Comparison of ENCODE assay signal across 25 mouse cellular contexts in the genomic region with DNA sequence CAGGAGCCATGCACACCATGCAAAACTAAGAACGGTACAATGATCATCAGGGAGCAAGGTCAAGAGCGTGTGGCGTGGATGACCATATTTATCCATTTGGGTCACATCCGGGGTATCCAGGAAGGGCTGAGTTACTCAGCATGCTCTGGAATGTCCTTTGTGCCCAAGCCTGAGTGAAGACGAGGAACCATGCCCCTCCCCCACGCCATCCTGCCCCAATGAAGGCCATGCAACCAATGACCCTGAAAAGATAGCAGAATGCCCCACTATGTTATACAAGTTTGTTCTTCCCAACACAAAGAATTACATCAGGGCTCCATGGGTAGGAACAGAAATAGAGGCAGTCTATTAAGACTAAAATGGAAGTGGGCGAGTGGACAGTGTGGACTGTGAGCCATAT.
A peak's percentile ranks its signal among the peaks of the same experiment; 100 is the strongest.
DNase-seq lines count a peak whose midpoint lies in the region; ATAC-seq lines count a peak whose summit lies in the region.
"Had no signal": no experiment of that assay in that cellular context is flagged by ENCODE, and none has a peak within 500 bp of the region (broad histone marks: within the 10 kb centered on the region; RNA-seq: fewer than 3 reads in every experiment).

No protein-coding gene starts in this region.

- no peak overlapping the region for H3K9ac ChIP-seq in hindbrain, embryonic 11.5 days (ENCODE audit: low read depth, low read length)
- H3K9ac ChIP-seq in hindbrain, embryonic 16.5 days (ENCODE audit: low read depth, low read length), result no peak overlapping the region
- H3K9ac ChIP-seq: embryonic facial prominence, embryonic 13.5 days; forebrain, embryonic 12.5 days; forebrain, embryonic 15.5 days; heart, embryonic 12.5 days; heart, embryonic 15.5 days; hindbrain, embryonic 12.5 days had no signal

- no peak overlapping the region for H3K4me3 ChIP-seq in hindbrain, embryonic 11.5 days (ENCODE audit: low read depth, low read length)
- no peak overlapping the region for H3K4me3 ChIP-seq in hindbrain, embryonic 16.5 days (ENCODE audit: low read length)
- H3K4me3 ChIP-seq: embryonic facial prominence, embryonic 10.5 days; embryonic facial prominence, embryonic 13.5 days; erythroblast, embryonic 14.5 days; forebrain, embryonic 12.5 days; forebrain, embryonic 15.5 days; heart, embryonic 12.5 days; heart, embryonic 15.5 days; hindbrain, embryonic 12.5 days had no signal

- peak; percentile 29 for DNase-seq in adrenal gland, postnatal 14 days
- no peak for DNase-seq in adrenal gland, adult 8-10 months
- DNase-seq in hindbrain, embryonic 11.5 days (ENCODE audit: low spot score), result peak; percentile 11
- DNase-seq in retina, embryonic 14.5 days (ENCODE audit: low spot score), result peak; percentile 43
- no peak for DNase-seq in spleen, postnatal 10 days (ENCODE audit: low spot score in 2 of 2)
- DNase-seq: B cell, adult 2 months; cerebellum, adult 18-20 months; cerebellum, adult 9-10 months; cerebellum, postnatal 14 days; heart, postnatal 10 days; heart, postnatal 36 days; kidney, adult 18-20 months had no signal

- H3K36me3 ChIP-seq in hindbrain, embryonic 11.5 days (ENCODE audit: control insufficient read depth, insufficient read depth, low read length), result no peaks in the 10 kb centered on the region
- no peaks in the 10 kb centered on the region for H3K36me3 ChIP-seq in hindbrain, embryonic 16.5 days (ENCODE audit: control insufficient read depth, insufficient read depth, low read length)
- H3K36me3 ChIP-seq: embryonic facial prominence, embryonic 10.5 days; embryonic facial prominence, embryonic 13.5 days; forebrain, embryonic 12.5 days; forebrain, embryonic 15.5 days; G1E; heart, embryonic 12.5 days; heart, embryonic 15.5 days; hindbrain, embryonic 12.5 days had no signal

- WGBS in hindbrain, embryonic 11.5 days, result 62% methylated on average over 7 of the region's 7 CpGs
- WGBS in hindbrain, embryonic 16.5 days, result 60% methylated on average over 7 of the region's 7 CpGs

- no peaks in the 10 kb centered on the region for H3K4me1 ChIP-seq in hindbrain, embryonic 11.5 days (replicated peaks; ENCODE audit: control insufficient read depth, insufficient read depth, low read length)
- H3K4me1 ChIP-seq in hindbrain, embryonic 16.5 days (ENCODE audit: control insufficient read depth, insufficient read depth, low read depth, low read length), result peaks cover 2% of the 10 kb centered on the region; the same call in 1 of the 2 replicates
- H3K4me1 ChIP-seq: embryonic facial prominence, embryonic 13.5 days; forebrain, embryonic 15.5 days; heart, embryonic 12.5 days; heart, embryonic 15.5 days had no signal

- H3K27ac ChIP-seq in hindbrain, embryonic 11.5 days (ENCODE audit: low read depth, low read length), result no peak overlapping the region
- no peak overlapping the region for H3K27ac ChIP-seq in hindbrain, embryonic 16.5 days (ENCODE audit: low read depth, low read length)
- H3K27ac ChIP-seq: embryonic facial prominence, embryonic 10.5 days; embryonic facial prominence, embryonic 13.5 days; forebrain, embryonic 12.5 days; forebrain, embryonic 15.5 days; heart, embryonic 15.5 days; hindbrain, embryonic 12.5 days; hindbrain, postnatal 0 days had no signal

- ATAC-seq in hindbrain, embryonic 11.5 days (ENCODE audit: low FRiP score), result no peak
- no peak for ATAC-seq in hindbrain, embryonic 16.5 days
- ATAC-seq: forebrain, embryonic 15.5 days; hindbrain, postnatal 0 days; inflammation-experienced regulatory T-cells, adult 6 months; intestine, embryonic 16.5 days had no signal

- no peak overlapping the region for H3K4me2 ChIP-seq in hindbrain, embryonic 11.5 days (replicated peaks; ENCODE audit: low read depth, low read length)
- H3K4me2 ChIP-seq in hindbrain, embryonic 16.5 days (ENCODE audit: low read length), result no peak overlapping the region
- H3K4me2 ChIP-seq: embryonic facial prominence, embryonic 13.5 days; forebrain, embryonic 12.5 days; forebrain, embryonic 15.5 days; heart, embryonic 12.5 days; heart, embryonic 15.5 days; hindbrain, embryonic 12.5 days had no signal

- no peaks in the 10 kb centered on the region for H3K9me3 ChIP-seq in hindbrain, embryonic 11.5 days (ENCODE audit: control insufficient read depth, low read length)
- H3K9me3 ChIP-seq in hindbrain, embryonic 16.5 days (ENCODE audit: control insufficient read depth, low read length), result no peaks in the 10 kb centered on the region
- H3K9me3 ChIP-seq: embryonic facial prominence, embryonic 10.5 days; embryonic facial prominence, embryonic 13.5 days; forebrain, embryonic 12.5 days; forebrain, embryonic 15.5 days; heart, embryonic 12.5 days; heart, embryonic 15.5 days; hindbrain, embryonic 12.5 days had no signal

- no peaks in the 10 kb centered on the region for H3K27me3 ChIP-seq in hindbrain, embryonic 11.5 days (ENCODE audit: control insufficient read depth, insufficient read depth, low read length)
- H3K27me3 ChIP-seq in hindbrain, embryonic 16.5 days (replicated peaks; ENCODE audit: control insufficient read depth, insufficient read depth, low read length), result no peaks in the 10 kb centered on the region
- H3K27me3 ChIP-seq: embryonic facial prominence, embryonic 13.5 days; forebrain, embryonic 12.5 days; forebrain, embryonic 15.5 days; hindbrain, embryonic 12.5 days had no signal

Comparison
In these comparisons a context has a peak if more than half of its experiments do, and no peak if none do; other contexts are left out.
1. DNase-seq: peak in adrenal gland, postnatal 14 days (single experiment), hindbrain, embryonic 11.5 days (single experiment) and retina, embryonic 14.5 days (single experiment); none in adrenal gland, adult 8-10 months (single experiment) and spleen, postnatal 10 days (0 of 2).